Mouse (Mus musculus) lung, adult 18-20 months (tissue): Measurements from ENCODE around the gene Flt3l.
"Not testable (repeated sequence)": the region's sequence is repeated elsewhere in the genome, so short reads cannot be mapped to it uniquely, and the experiment has no call there.

Experiments
- DNase-seq, 2 experiments: peaks; one replicate each; pipeline ENCODE4 v3.0.0; 2022; ENCODE audit warnings: mixed read lengths in 2 of 2

Gene Flt3l

GRCm38 (mm10) chr7:45162996-45163615 lies 26.9 kb upstream of the Flt3l start:
- no peak for DNase-seq

GRCm38 (mm10) chr7:45162551-45162950 lies 26.3 kb upstream of the Flt3l start:
- DNase-seq, result no peak

GRCm38 (mm10) chr7:45161612-45162473 lies 25.6 kb upstream of the Flt3l start:
- DNase-seq, result peak; percentile 84 to 89

GRCm38 (mm10) chr7:45160866-45161265 lies 24.6 kb upstream of the Flt3l start:
- no peak for DNase-seq

GRCm38 (mm10) chr7:45160316-45160800 lies 24.1 kb upstream of the Flt3l start:
- no peak for DNase-seq

GRCm38 (mm10) chr7:45158991-45159390 lies 22.8 kb upstream of the Flt3l start:
- no peak for DNase-seq

- no peak for DNase-seq
Observed at GRCm38 (mm10) chr7:45157459-45157858, 21.2 kb upstream of the Flt3l start.

GRCm38 (mm10) chr7:45156206-45156605 lies 20.0 kb upstream of the Flt3l start:
- no peak for DNase-seq

- DNase-seq, result no peak
Observed at GRCm38 (mm10) chr7:45155590-45155989, 19.4 kb upstream of the Flt3l start.

- DNase-seq, result peak in 1 of 2 experiments; percentile 48
Observed at GRCm38 (mm10) chr7:45154993-45155514, 18.8 kb upstream of the Flt3l start.

GRCm38 (mm10) chr7:45154096-45154992 lies 18.1 kb upstream of the Flt3l start, which contains the start of the genes Pih1d1 and Aldh16a1:
Gene Pih1d1, plus strand, starts transcription at chr7:45154303.
Gene Aldh16a1, minus strand, starts transcription at chr7:45154584.
- DNase-seq, result peak; percentile 96 to 97

GRCm38 (mm10) chr7:45153586-45153985 lies 17.4 kb upstream of the Flt3l start:
- DNase-seq, result no peak

GRCm38 (mm10) chr7:45153052-45153451 lies 16.8 kb upstream of the Flt3l start:
- DNase-seq, result not testable (repeated sequence)

- DNase-seq, result peak; percentile 62 to 68
Observed at GRCm38 (mm10) chr7:45151303-45151702, 15.1 kb upstream of the Flt3l start.

- DNase-seq, result no peak
Observed at GRCm38 (mm10) chr7:45150321-45150720, 14.1 kb upstream of the Flt3l start.

- peak in 1 of 2 experiments; percentile 53 for DNase-seq
Observed at GRCm38 (mm10) chr7:45149545-45149944, 13.3 kb upstream of the Flt3l start.

- DNase-seq, result no peak
Observed at GRCm38 (mm10) chr7:45148534-45149098, 12.4 kb upstream of the Flt3l start.

GRCm38 (mm10) chr7:45147899-45148298 lies 11.7 kb upstream of the Flt3l start:
- DNase-seq, result no peak

- DNase-seq, result no peak
Observed at GRCm38 (mm10) chr7:45147267-45147666, 11.0 kb upstream of the Flt3l start.

GRCm38 (mm10) chr7:45145460-45145859 lies 9.2 kb upstream of the Flt3l start:
- no peak for DNase-seq

GRCm38 (mm10) chr7:45144368-45145174 lies 8.3 kb upstream of the Flt3l start:
- peak in 1 of 2 experiments; percentile 45 for DNase-seq
